Mouse (Mus musculus) layer of hippocampus, adult 9-11 months (tissue): ENCODE measurements around the gene Tbc1d17.
A peak's percentile ranks its signal among the peaks of the same experiment; 100 is the strongest.

Source experiments
- DNase-seq: peaks from one replicate; pipeline ENCODE4 v3.0.0; 2022

The Tbc1d17 gene

GRCm38 (mm10) chr7:44821666-44822448 lies 27.0 kb downstream of the Tbc1d17 start:
- peak; percentile 1 for DNase-seq

GRCm38 (mm10) chr7:44820525-44820924 lies 28.4 kb downstream of the Tbc1d17 start:
- no peak for DNase-seq

GRCm38 (mm10) chr7:44819863-44820262 lies 29.0 kb downstream of the Tbc1d17 start:
- no peak for DNase-seq

- DNase-seq = no peak
These were observed 29.5 kb downstream of the Tbc1d17 start for GRCm38 (mm10) chr7:44819391-44819790.

GRCm38 (mm10) chr7:44818751-44819235 lies 30.1 kb downstream of the Tbc1d17 start:
- no peak for DNase-seq

- DNase-seq = no peak
These were observed 30.7 kb downstream of the Tbc1d17 start for GRCm38 (mm10) chr7:44818164-44818563.

- no peak for DNase-seq
These were observed 31.4 kb downstream of the Tbc1d17 start for GRCm38 (mm10) chr7:44817441-44817840.

- DNase-seq = no peak
These were observed 32.3 kb downstream of the Tbc1d17 start, which contains the start of gene Atf5 for GRCm38 (mm10) chr7:44816470-44817021. TSS of gene Atf5 (minus strand) at chr7:44816658.

GRCm38 (mm10) chr7:44815721-44816469 lies 33.0 kb downstream of the Tbc1d17 start, which contains the start of the genes Nup62 and Il4i1:
TSS of gene Nup62 (plus strand) at chr7:44816088.
TSS of gene Il4i1 (plus strand) at chr7:44816387.
- peak; percentile 99 for DNase-seq

- DNase-seq = no peak
These were observed 33.8 kb downstream of the Tbc1d17 start for GRCm38 (mm10) chr7:44814952-44815553.

GRCm38 (mm10) chr7:44814423-44814822 lies 34.5 kb downstream of the Tbc1d17 start:
- DNase-seq = no peak

- no peak for DNase-seq
These were observed 34.9 kb downstream of the Tbc1d17 start for GRCm38 (mm10) chr7:44813985-44814384.

GRCm38 (mm10) chr7:44812651-44813325 lies 36.1 kb downstream of the Tbc1d17 start:
- no peak for DNase-seq

- no peak for DNase-seq
These were observed 37.9 kb downstream of the Tbc1d17 start for GRCm38 (mm10) chr7:44810819-44811557.

- DNase-seq = no peak
These were observed 38.5 kb downstream of the Tbc1d17 start for GRCm38 (mm10) chr7:44810365-44810764.

GRCm38 (mm10) chr7:44809466-44809865 lies 39.4 kb downstream of the Tbc1d17 start:
- DNase-seq = no peak

GRCm38 (mm10) chr7:44808927-44809326 lies 40.0 kb downstream of the Tbc1d17 start:
- no peak for DNase-seq

- DNase-seq = no peak
These were observed 56.1 kb downstream of the Tbc1d17 start for GRCm38 (mm10) chr7:44792781-44793180.

- no peak for DNase-seq
These were observed 58.8 kb downstream of the Tbc1d17 start for GRCm38 (mm10) chr7:44790066-44790465.

GRCm38 (mm10) chr7:44789531-44789930 lies 59.3 kb downstream of the Tbc1d17 start:
- DNase-seq = no peak
